Mouse (Mus musculus): ENCODE data around the gene Tsc22d2.
"Not testable (repeated sequence)": the region's sequence is repeated elsewhere in the genome, so short reads cannot be mapped to it uniquely, and the experiment has no call there.

The Tsc22d2 gene

GRCm38 (mm10) chr3:58434414-58434813, 19.9 kb downstream of the Tsc22d2 start:
- no peak for DNase-seq

- DNase-seq = no peak
Observed at GRCm38 (mm10) chr3:58448230-58448629, 33.7 kb downstream of the Tsc22d2 start.

DNA sequence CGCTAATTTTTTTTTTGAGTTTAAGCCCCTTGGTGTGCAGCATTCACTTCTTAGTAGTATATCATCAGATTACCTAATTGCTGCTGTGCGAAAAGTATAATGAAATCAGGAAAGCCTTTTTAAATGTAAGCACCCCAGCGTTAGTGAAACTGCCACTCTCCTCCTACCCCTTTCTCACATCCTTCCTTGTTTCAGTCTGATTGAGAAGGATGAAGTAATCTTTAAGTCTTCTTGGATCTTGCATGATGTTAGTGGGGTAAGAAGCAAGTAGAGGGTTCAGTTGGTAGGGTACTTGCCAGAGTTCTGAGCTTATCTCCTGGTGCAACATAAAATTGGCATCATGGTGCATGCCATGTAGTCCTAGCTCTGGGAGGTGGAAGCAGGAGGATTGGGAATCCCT, 35.0 kb downstream of the Tsc22d2 start:
- DNase-seq = no peak

GRCm38 (mm10) chr3:58454414-58455205, 40.1 kb downstream of the Tsc22d2 start:
- no peak for DNase-seq

- DNase-seq = no peak
Observed at GRCm38 (mm10) chr3:58455255-58455654, 40.7 kb downstream of the Tsc22d2 start.

GRCm38 (mm10) chr3:58469655-58470437, 55.3 kb downstream of the Tsc22d2 start:
- DNase-seq = no peak

GRCm38 (mm10) chr3:58475298-58475697, 60.8 kb downstream of the Tsc22d2 start:
- not testable (repeated sequence) for DNase-seq

DNA sequence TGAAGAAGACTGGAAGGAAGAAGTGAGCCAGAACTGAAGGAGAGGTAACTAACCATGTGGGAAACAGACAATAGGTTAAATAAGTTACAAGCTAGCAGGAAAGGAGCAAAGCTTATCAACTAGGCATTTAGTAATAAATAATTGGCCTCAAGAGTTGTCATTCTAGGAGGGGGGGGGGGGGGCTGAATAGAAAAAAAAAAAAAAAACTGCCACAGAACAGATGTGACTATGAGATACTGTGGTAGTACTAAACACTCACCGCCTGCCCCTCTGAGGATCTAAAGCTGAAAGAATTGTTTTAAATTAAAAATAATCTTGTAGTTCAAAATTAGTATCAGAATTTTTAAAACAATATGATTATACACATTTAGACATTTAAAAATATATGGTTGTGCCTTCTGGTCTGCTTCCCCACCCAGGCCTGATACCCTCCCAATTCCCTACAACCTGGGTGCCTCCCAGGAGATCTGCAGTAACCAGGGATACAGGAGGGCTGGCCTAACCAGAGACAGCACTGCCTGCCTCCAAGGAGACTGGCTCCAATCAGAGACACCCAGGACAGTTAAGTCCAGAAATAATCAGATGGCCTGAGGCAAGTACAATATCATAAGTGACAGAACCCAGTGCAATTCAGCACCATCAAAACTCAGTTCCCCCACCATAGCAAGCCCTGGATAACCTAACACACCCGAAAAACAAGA, 64.4 kb downstream of the Tsc22d2 start:
- no peak for DNase-seq

DNA sequence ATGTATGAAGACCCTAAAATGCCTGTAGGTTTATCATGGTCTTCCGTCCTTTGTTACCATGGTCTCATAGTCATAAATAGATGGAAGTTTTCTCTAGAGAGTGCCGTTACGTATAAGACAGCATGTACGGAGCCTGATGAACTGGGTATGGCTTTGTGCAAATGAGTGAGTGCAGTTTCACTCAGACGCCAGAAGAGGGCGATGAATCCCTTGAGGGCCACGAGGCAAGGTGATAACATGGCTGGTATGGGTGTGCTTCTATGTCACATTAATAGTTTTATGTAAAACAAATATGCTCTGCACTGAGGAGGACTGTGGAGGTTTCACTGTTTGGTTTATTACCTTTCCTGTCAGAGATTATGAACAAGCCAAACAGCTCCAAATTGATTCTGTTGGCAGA, 71.4 kb downstream of the Tsc22d2 start:
- DNase-seq = no peak

GRCm38 (mm10) chr3:58487121-58487520, 72.6 kb downstream of the Tsc22d2 start:
- no peak for DNase-seq

- DNase-seq = no peak
Observed at GRCm38 (mm10) chr3:58487999-58488775, 73.7 kb downstream of the Tsc22d2 start.

DNA sequence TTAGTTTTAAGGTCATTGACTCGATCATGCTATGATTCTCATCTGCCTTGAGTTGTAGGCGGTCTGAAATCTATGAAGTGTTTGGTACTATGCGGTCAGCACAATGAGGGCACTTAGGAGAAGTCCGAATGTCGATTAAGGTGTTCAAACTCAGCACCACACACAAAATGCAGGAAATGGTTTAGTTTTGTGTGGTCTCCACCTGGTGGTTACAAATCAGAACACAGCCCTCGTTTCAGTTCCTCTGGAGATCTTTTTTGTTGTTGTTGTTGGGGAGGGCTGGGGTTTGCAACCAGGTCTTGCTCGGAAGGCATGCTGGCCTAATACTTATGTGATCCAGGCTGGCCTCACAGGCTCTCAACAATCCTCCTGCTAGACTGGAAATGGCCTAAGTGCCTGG, 76.3 kb downstream of the Tsc22d2 start:
- DNase-seq = no peak

DNA sequence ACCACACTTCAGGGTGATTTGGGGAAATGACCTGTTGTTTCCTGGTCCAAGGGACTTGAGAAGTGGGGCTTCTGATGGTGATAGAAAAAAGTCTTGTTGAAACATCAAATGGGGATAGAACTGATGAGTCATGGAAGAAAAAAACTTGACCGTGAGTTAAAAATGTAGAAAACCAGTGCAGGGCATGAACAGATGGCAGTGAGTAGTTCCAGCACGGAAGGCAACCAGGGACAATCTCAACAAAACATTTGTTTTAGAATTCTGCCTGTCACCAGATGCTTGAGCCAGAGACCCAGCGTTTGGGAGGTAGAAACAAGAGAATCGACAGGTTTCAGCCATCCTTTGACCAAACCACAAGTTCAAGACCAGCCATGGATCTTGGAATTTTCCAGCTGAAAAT, 79.1 kb downstream of the Tsc22d2 start:
- no peak for DNase-seq

DNA sequence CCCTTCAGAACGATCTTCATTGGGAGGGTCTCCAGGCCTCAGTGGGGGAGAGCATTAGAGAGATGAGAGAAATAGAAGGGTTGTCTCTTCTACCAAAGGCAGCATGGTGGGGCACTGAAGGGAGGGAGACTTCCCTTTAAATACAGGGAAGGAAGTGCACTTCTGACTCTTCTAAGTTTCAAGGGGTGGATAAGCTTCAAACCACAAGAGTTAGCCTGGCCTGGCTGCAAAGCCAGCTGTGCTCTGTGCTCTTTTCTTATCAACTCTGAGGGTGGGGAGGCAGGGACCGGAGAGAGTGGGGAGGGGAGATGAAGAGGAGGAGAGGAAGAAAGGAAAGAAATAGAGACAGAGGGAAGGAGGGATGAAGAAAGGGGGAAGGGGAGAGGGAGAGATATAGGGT, 87.4 kb downstream of the Tsc22d2 start:
- DNase-seq = no peak

DNA sequence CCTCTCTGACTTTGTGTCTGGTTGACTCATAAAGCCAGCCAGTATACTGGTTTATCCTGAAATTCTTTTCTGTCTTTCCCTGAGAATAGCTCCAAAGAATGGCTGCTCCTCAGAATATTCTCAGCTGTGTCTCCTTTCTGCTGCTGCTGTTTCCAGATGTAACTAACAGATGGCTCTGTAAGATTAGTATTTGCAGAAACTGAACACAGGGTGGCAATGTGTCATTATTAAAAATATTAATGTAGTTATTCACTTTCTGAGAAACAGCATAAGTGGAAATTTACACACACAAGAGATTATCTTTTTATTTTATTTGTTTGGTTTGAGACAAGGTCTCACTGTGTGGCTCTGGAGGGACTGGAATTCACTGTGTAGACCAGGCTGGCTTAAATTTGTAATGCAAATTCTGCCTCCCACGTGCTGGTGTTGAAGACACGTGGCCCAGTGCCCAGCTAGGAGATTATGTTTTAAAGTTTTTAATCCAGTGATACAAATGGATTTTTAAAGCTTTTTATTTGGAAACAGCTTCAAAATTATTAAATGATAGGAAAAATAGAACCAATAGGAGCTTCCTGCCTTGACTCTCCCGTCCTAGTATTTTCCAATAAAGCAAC, 89.3 kb downstream of the Tsc22d2 start:
- DNase-seq = no peak

DNA sequence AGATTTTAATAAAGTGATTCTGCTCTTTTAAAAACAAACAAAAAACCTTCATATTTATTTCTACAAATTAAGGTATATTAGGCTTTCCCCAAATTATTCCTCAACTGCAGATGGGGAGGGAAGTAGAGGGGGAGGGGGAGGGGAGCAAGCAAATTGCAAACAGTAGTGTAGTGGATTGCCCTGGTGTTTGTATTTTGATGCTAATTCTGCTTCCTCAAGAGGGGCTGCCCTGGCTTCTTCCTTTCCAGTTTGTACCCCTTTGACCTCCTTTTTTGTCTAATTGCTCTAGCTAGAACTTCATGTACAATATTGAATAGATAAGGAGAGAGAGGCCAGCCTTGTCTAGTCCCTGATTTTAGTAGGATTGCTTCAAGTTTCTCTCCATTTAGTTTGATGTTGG, 90.2 kb downstream of the Tsc22d2 start:
- no peak for DNase-seq

DNA sequence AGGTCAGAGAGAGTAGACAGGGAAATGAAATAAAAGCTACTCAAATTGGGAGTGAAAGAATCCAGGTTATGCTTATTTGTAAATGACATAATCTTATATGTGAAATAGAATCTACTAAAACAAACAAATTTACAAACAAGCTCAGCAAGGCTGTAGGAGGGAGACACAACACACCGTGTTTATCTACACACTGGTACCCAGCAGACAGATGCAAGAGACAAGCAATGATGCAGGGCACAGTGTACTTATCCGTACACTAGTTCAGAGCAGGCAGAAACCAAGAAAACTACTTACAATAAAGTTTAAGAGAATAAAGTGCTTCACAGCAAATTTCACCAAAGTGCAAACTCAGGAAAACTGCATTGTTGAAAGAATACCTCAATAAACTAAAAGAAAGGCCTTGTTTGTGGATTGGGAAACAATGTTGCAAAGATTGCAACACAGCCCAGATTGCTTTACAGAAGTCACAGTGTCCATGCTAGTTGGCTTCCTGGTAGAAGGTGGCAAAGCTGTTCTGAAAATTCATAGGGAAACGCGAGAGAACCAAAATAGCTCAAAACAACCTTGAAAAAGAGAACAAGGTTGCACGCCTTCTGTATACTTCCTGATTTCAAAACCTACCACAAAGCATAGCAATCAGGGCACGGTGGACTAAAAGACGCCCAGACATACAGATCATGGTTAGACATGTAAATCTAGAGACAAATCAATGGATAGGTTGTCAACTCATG, 93.7 kb downstream of the Tsc22d2 start:
- no peak for DNase-seq

DNA sequence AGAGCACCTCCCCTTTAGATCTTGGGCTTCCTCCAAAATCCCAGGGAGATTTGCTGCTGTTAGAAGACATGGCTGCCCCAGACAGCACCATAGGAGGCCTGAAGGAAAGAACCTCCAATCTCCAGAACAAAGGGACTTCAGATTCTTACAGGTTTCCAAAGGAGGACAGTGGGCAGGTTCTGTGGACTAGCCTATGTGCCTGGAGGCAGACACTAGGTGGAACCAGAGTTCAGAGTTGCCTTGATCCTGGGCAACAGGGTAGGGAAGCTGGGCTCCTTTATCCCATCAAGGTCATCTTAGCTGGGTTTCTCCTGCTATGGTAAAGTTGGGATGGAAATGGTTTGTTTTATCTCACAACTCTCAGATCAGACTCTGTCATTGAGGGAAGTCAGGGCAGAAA, 97.1 kb downstream of the Tsc22d2 start:
- no peak for DNase-seq

DNA sequence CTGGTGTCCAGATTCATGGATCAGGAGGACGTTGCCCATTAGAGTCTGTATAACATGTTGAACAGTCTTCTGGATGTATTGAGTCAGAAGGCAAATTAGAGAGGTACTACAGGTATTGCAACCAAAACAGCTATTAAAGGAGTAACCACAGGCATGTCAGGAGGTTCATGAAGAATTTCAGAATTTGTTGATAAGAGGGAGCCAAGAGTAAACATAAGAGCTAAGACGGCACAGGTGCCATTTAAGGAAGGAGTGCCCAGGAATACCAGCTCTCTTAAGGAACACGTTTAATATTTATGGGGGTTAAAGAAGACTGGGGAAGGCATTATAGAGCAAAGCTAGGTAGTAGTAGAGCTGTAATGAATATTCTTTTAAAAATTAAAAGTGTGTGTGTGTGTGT, 98.2 kb downstream of the Tsc22d2 start:
- no peak for DNase-seq

DNA sequence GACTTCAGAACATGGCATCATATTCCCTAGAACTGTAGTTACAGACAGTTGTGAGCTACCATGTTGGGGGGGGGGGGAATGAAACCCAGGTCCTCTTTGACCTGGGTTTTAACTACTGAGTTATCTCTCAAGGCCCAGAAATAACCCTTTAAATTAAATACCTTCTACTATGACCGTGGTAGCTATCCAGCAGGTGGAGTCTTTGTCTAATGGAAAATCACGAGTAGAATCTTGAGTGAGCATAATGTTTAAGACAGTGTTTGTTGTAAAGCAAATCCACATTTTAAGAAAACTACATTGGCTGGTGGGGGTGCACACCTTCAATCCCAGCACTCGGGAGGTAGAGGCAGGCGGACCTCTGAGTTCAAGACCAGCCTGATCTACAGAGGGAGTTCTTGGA, 99.0 kb downstream of the Tsc22d2 start:
- DNase-seq = no peak

DNA sequence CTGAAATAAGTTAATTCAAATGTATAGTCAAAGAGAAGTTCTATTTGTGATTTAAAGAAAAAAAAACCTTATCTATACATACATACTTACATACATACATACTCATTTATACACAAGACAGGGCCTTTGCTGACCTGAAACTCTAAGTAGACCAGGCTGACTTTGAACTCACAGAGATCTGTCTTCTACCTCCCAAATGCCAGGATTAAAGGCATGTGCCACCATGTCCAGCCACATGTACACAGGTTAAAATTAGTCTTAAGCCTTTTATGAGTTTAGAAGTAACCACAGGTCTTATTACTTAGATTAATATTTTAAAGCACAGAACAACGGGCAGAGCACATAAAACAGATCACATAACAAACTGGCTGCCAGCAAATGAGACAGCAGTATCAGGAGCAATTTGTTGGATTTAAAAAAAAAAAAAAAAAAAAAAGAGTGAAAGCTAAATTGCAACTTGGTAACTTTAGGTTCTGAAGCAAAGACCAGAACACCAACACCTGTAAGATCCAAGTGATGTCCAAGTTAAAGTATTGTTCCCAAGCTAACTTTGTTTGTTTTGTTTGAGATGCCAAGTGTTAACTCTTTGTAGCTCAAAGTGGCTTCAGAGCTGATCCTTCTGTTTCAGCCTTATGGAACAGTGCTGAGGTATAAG, 101.6 kb downstream of the Tsc22d2 start:
- DNase-seq = no peak
